Mouse (Mus musculus) G1E (cell line): ENCODE measurements around the gene Tex22. TPM values are rescaled to one million over a fixed set of nuclear protein-coding genes. Genes with fewer than 3 reads are reported as not detected.

Experiments used
- ATAC-seq: 2 replicates; pipeline ENCODE4 v1.8.0; 2016; ENCODE audit warnings: mild to moderate bottlenecking; ENCODE audit not compliant: insufficient number of reproducible peaks, poor library complexity, low FRiP score, severe bottlenecking; ENCODE audit errors: extremely low read depth
- DNase-seq: peaks from one replicate; pipeline ENCODE4 v3.0.0; 2012; ENCODE audit warnings: low spot score
- H3K27me3 ChIP-seq: 2 replicates; pipeline ENCODE4 v1.6.1; 2012; ENCODE audit warnings: mild to moderate bottlenecking, low read length, inconsistent platforms; ENCODE audit not compliant: insufficient read depth
- H3K36me3 ChIP-seq: replicated peaks from 2 replicates; pipeline ENCODE3; 2012; ENCODE audit warnings: mild to moderate bottlenecking, inconsistent platforms
- H3K4me1 ChIP-seq: 2 replicates; pipeline ENCODE4 v1.6.1; 2012; ENCODE audit warnings: low read depth, low read length, inconsistent platforms, mixed read lengths; ENCODE audit not compliant: insufficient read depth
- H3K4me3 ChIP-seq: 2 replicates; pipeline ENCODE4 v1.5.1; 2012; ENCODE audit warnings: low read depth, mild to moderate bottlenecking, inconsistent platforms, low read length, moderate library complexity, mixed read lengths
- H3K9me3 ChIP-seq: replicated peaks from 2 replicates; pipeline ENCODE4 v1.6.1; 2012; ENCODE audit warnings: inconsistent platforms
- CTCF ChIP-seq: IDR thresholded peaks from 2 replicates; pipeline ENCODE4 v1.5.1; 2012; ENCODE audit warnings: low read depth, low read length, inconsistent platforms, mixed read lengths
- GATA1 ChIP-seq: IDR thresholded peaks from 2 replicates; pipeline ENCODE4 v1.6.1; 2012; ENCODE audit warnings: borderline replicate concordance, low read length, inconsistent platforms, mixed read lengths
- GATA2 ChIP-seq: IDR thresholded peaks from 2 replicates; pipeline ENCODE4 v1.6.1; 2012; ENCODE audit warnings: low read depth, low read length, inconsistent platforms, borderline replicate concordance
- POLR2AphosphoS5 ChIP-seq: IDR thresholded peaks from 2 replicates; pipeline ENCODE4 v1.6.1; 2012; ENCODE audit warnings: low read depth, low read length, inconsistent platforms; ENCODE audit not compliant: insufficient replicate concordance
- TAL1 ChIP-seq: conservative IDR thresholded peaks from 2 replicates; pipeline ENCODE4 v1.6.1; 2012; ENCODE audit warnings: low read depth, low read length, inconsistent platforms, mixed read lengths
- polyA plus RNA-seq: library from polyadenylated mRNA; stranded (reverse); fragments of >175 nt; gene quantifications from 2 replicates; pipeline ENCODE4 v1.2.3, GENCODE M21; 2012
- total RNA-seq, 2 experiments: library from RNA; stranded (forward) in 1 of 2; stranded (reverse) in 1 of 2; fragments of 200-1000 nt in 1 of 2; fragments of >200 nt in 1 of 2; fragmentation: Nextera tagmentation in 1 of 2; gene quantifications; 2 replicates each; pipeline ENCODE4 v1.2.3; 2014 to 2017

Gene Tex22
- total RNA-seq (2014; fragmentation: Nextera tagmentation) (not detected in 2 replicates), total RNA-seq (2017) (0.17 and 0.38 TPM in 2 replicates), polyA plus RNA-seq (not detected in 2 replicates)

DNA sequence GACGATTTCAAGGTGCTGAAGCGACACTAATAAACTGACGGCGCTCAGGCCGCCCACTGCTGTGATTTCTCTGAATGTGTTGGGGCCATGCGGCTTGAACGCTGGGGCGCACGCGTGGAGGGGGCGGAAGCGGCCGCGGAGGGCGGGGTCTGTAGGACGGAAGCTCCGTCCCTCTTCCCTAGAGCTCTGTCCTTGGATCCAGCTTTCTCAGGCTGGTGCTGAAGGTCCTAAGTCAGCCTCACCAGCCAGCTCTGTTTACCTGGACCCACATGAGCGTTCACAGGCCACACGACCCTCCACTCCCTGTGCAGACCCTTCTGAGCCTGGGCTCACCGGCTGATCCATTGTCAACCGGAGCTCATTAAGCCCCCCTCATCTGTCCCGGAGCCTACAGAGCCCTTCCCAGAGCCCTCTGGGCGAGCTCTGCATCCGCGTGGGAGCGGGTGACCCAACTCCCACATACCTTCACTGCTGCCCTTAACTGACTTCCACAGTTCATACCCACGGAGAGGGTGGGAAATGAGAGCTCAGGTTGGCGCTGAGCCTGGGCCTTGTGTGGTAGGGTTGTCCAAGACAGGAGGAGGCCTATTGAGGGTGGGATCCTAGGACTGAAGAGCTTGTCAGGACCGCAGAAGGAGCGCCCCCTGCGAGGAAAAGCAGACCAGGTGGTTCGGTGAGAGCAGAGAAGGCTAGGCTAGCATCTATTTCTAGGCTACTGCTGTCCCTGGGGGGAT is at the start of gene Tex22:
Gene Tex22 (plus strand): TSS at position 174 of the 734 bp plus-strand sequence.
- TF ChIP-seq CTCF, result no peak
- TF ChIP-seq POLR2AphosphoS5, result no peak
- TF ChIP-seq TAL1, result no peak
- no peak for TF ChIP-seq GATA2
- no peak for TF ChIP-seq GATA1
- Histone ChIP-seq H3K4me3 (no peak within 1 kb of the TSS), H3K36me3 (peaks cover 29% of the 10 kb centered on the region), H3K4me1 (peaks cover 12% of the 10 kb centered on the region), H3K27me3 (peaks cover 17% of the 10 kb centered on the region), H3K9me3 (no peaks in the 10 kb centered on the region)
- no peak for ATAC-seq
- no peak for DNase-seq

DNA sequence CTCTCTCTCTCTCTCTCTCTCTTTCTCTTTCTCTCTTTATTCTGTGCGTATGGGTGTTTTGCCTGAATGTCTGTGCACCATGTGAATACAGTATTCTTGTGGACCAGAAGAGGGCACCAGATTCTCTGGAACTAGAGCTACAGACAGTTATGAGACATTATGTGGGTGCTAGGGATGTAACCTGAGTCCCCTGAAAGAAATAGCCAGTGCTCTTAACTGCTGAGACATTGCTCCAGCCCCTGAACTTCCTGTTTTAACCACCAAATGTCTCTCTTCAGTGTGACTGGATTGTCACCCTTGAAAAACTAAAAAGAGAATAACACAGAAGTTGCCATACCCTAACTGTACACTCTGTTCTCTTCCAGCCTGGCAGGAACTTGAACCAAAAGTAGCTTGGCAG is 47.7 kb upstream of the Tex22 start:
- ATAC-seq, result no peak
- Histone ChIP-seq H3K9me3 (no peaks in the 10 kb centered on the region), H3K4me3 (no peak overlapping the region), H3K27me3 (no peaks in the 10 kb centered on the region), H3K4me1 (peaks cover 29% of the 10 kb centered on the region), H3K36me3 (peaks cover 79% of the 10 kb centered on the region)
- TF ChIP-seq CTCF (no peak), GATA1 (no peak), POLR2AphosphoS5 (no peak), GATA2 (no peak), TAL1 (no peak)
- no peak for DNase-seq

- Histone ChIP-seq H3K36me3 (peaks cover 87% of the 10 kb centered on the region), H3K4me3 (no peak overlapping the region), H3K27me3 (no peaks in the 10 kb centered on the region), H3K9me3 (no peaks in the 10 kb centered on the region), H3K4me1 (peaks cover 37% of the 10 kb centered on the region)
- TF ChIP-seq GATA2 (no peak), GATA1 (no peak), POLR2AphosphoS5 (no peak), CTCF (no peak), TAL1 (no peak)
- no peak for ATAC-seq
- no peak for DNase-seq
Measured at GRCm38 (mm10) chr12:113027495-113027894, 46.8 kb upstream of the Tex22 start.

DNA sequence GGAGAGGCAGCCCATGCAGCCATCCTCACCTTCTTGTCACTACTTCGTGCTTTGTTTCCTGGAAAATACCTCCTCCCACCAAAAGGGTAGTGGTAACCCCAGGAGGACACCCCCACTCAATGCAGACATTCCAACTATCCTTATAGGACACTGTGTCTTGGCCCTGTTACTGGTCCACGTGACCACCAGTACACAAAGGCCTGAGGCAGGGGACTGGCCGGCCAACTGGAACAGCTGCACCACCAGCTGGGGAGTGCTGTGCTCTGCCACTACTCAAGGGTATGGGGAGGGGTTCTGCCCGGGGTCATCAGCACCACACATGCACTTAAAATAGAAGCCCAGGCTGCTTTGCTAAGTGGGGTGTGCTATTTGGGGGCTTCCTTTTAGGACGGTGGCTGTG is 46.2 kb upstream of the Tex22 start:
- no peaks in the 10 kb centered on the region for H3K27me3 ChIP-seq
- ATAC-seq (no peak), DNase-seq (no peak)
- H3K36me3 ChIP-seq, result peaks cover 90% of the 10 kb centered on the region
- peaks cover 34% of the 10 kb centered on the region for H3K4me1 ChIP-seq
- H3K4me3 ChIP-seq, result no peak overlapping the region
- TF ChIP-seq GATA1 (no peak), POLR2AphosphoS5 (no peak), GATA2 (no peak), TAL1 (no peak), CTCF (no peak)
- H3K9me3 ChIP-seq, result no peaks in the 10 kb centered on the region

DNA sequence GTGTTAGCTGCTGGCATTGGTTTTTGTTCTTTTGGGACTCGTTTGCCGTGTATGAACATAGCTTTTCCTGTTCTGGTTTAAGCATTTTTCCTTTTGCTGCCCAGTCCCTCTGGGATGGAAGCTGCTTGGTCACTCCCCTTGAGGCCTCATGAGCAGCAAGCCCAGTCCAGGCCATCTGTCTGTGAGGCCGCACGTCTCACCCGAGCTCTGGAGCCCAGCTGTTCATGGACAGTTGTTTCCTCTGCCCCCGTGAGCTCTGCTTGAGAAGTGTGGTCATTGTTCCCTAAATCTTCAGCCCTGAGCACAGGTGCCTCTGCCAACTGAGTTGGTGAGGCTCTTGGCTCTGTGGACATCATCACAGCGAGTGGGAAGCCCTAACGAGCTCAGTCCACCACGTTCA is 45.4 kb upstream of the Tex22 start:
- H3K4me3 ChIP-seq, result no peak overlapping the region
- H3K27me3 ChIP-seq, result no peaks in the 10 kb centered on the region
- DNase-seq (no peak), ATAC-seq (no peak)
- no peaks in the 10 kb centered on the region for H3K9me3 ChIP-seq
- peaks cover 31% of the 10 kb centered on the region for H3K4me1 ChIP-seq
- TF ChIP-seq CTCF (no peak), GATA2 (no peak), POLR2AphosphoS5 (no peak), TAL1 (no peak), GATA1 (no peak)
- H3K36me3 ChIP-seq, result peaks cover 90% of the 10 kb centered on the region

DNA sequence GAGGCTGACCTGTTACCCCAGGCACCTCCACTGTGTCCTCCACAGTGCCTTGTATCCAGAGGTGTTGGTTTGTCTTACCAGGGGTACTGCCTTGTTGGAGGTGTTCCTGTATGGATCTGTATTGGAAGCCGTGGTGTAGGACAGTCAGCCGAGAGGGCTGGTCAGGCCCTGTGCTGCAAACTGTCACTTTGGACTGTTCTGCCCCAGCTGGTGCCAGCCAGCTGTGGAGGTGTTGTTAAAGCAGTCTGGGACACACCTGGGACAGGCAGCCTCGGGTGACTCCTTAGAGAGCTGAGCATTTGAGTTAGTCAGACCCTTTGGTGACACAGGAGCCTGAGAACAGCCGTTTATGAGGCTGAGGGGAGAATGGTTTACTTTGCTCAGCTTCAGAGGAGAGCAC is 44.3 kb upstream of the Tex22 start:
- peaks cover 85% of the 10 kb centered on the region for H3K36me3 ChIP-seq
- DNase-seq (no peak), ATAC-seq (no peak)
- no peaks in the 10 kb centered on the region for H3K27me3 ChIP-seq
- no peak overlapping the region for H3K4me3 ChIP-seq
- no peaks in the 10 kb centered on the region for H3K9me3 ChIP-seq
- peaks cover 31% of the 10 kb centered on the region for H3K4me1 ChIP-seq
- TF ChIP-seq GATA2 (no peak), CTCF (no peak), GATA1 (no peak), TAL1 (no peak), POLR2AphosphoS5 (no peak)
